Mouse (Mus musculus): ENCODE measurements around the gene Cav3.

The Cav3 gene

DNA sequence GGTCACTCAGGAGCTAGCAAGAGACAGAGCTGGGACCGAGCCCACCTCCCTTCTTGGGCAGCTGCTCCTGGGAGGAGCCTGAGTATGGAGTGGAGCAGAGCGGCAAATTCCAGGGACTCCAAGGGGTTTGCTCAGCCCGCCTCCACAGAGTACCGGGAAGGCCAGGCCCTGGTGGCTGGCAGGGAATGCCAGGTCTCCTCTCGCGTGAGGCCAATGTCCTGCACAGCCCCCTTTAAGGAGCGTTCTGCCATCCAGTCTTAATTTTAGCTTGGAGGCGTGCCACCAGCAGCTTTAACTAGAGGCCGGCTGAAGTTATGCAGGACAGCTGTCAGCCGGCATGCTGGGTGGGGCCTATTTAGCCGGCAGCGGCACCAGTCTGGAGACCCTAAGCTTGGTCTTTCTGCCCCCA lies at the start of gene Cav3:
Gene Cav3, plus strand, starts transcription at position 165 of the 409 bp plus-strand sequence.
- Histone ChIP-seq H3K27me3 (ENCODE audit: control insufficient read depth, insufficient read depth, low read length, poor library complexity, severe bottlenecking) (no peaks in the 10 kb centered on the region), H3K36me3 (ENCODE audit: control insufficient read depth, insufficient read depth, low read length, poor library complexity, severe bottlenecking) (no peaks in the 10 kb centered on the region)
- no peak for DNase-seq (ENCODE audit: low read depth, low spot score)

- no peak for DNase-seq (ENCODE audit: low read depth, low spot score)
- Histone ChIP-seq H3K27me3 (ENCODE audit: control insufficient read depth, insufficient read depth, low read length, poor library complexity, severe bottlenecking) (no peaks in the 10 kb centered on the region), H3K36me3 (ENCODE audit: control insufficient read depth, insufficient read depth, low read length, poor library complexity, severe bottlenecking) (no peaks in the 10 kb centered on the region)
These were observed 40.0 kb upstream of the Cav3 start for GRCm38 (mm10) chr6:112419333-112419732.

- no peak for DNase-seq (ENCODE audit: low read depth, low spot score)
- H3K27me3 ChIP-seq (ENCODE audit: control insufficient read depth, insufficient read depth, low read length, poor library complexity, severe bottlenecking): no peaks in the 10 kb centered on the region
These were observed 38.4 kb upstream of the Cav3 start for GRCm38 (mm10) chr6:112420883-112421282.

GRCm38 (mm10) chr6:112423746-112424501 lies 35.4 kb upstream of the Cav3 start:
- no peaks in the 10 kb centered on the region for H3K36me3 ChIP-seq (ENCODE audit: control insufficient read depth, insufficient read depth, low read length, poor library complexity, severe bottlenecking)
- no peaks in the 10 kb centered on the region for H3K27me3 ChIP-seq (ENCODE audit: control insufficient read depth, insufficient read depth, low read length, poor library complexity, severe bottlenecking)
- no peak for DNase-seq (ENCODE audit: low read depth, low spot score)

More at GRCm38 (mm10) chr6:112420883-112421282, 38.4 kb upstream of the Cav3 start:
- no peaks in the 10 kb centered on the region for H3K36me3 ChIP-seq (ENCODE audit: control insufficient read depth, insufficient read depth, low read length, poor library complexity, severe bottlenecking)

DNA sequence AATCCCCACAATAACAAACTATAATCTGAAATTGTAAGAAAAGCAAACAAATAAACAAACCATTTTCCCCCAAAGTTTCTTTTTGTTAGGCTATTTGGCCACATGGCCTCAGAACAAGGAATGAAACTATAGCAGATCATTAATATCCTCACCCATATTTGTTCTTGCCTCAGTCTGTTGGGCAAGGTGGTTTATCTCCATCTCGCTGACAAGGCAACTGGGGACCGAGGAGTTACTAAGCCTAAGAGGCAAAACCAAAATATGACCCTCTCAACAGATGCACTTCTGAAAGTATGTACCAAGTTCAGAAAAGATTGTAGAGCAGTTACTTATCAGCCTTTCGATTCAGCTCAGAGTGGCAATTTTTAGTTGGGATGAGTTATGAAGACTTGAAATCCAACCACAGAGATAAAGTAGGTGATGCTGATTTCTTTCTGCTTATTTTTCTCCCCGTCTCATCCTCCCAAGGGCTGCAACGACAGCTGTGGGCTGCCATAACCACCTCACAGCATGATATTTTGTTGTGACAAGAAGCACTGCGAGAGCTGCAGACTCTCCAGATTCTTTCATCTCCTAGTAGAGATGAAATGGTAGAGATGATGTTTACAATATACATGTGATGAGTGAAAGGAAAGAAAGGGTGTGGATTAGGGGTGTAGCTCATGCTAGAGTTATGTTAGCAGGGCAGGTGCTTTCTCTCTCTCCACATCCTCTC lies 33.1 kb upstream of the Cav3 start:
- no peaks in the 10 kb centered on the region for H3K36me3 ChIP-seq (ENCODE audit: control insufficient read depth, insufficient read depth, low read length, poor library complexity, severe bottlenecking)
- no peak for DNase-seq (ENCODE audit: low read depth, low spot score)
- H3K27me3 ChIP-seq (ENCODE audit: control insufficient read depth, insufficient read depth, low read length, poor library complexity, severe bottlenecking): no peaks in the 10 kb centered on the region

DNA sequence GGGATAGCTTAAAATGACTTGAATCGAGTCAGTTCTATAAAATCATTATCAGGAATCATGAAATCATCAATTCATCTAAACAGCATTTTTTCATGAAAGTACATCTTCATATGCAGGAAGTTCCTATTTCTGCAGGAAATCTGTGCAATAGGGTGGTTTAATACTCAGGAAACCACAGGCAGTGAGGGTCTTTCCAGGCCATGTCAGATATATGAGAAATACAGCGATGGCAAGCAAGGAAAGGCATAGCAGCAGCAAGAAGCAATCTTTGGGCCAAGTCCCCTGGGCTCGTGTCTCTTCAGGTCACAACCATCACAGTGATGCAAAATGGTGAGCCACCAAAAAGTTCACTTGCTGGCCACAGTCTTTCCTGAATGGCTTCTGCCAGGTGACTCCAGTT lies 13.6 kb upstream of the Cav3 start:
- Histone ChIP-seq H3K36me3 (ENCODE audit: control insufficient read depth, insufficient read depth, low read length, poor library complexity, severe bottlenecking) (no peaks in the 10 kb centered on the region), H3K27me3 (ENCODE audit: control insufficient read depth, insufficient read depth, low read length, poor library complexity, severe bottlenecking) (no peaks in the 10 kb centered on the region)
- no peak for DNase-seq (ENCODE audit: low read depth, low spot score)

- no peaks in the 10 kb centered on the region for H3K36me3 ChIP-seq (ENCODE audit: control insufficient read depth, insufficient read depth, low read length, poor library complexity, severe bottlenecking)
- H3K27me3 ChIP-seq (ENCODE audit: control insufficient read depth, insufficient read depth, low read length, poor library complexity, severe bottlenecking): no peaks in the 10 kb centered on the region
- no peak for DNase-seq (ENCODE audit: low read depth, low spot score)
These were observed 2.2 kb downstream of the Cav3 start for GRCm38 (mm10) chr6:112461459-112461858.

DNA sequence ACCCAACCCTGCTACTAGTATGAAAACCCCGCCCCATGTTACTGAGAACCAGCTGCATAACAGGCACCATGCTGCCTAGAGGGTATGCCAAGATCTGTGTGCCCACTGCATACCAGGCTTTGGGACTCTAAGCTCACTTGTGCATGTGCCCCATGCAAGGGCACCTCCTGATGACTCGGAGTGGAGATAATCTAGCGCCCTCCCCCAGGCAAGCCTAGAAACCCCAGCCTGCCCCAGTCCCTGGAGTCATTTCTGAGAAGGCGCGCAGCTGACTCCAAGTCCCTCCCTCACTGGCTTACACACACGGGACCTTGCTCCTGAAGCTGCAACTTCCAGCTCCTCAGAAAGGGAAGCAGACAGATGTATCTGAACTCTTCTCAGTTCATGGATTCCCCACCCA lies 4.0 kb downstream of the Cav3 start:
- Histone ChIP-seq H3K27me3 (ENCODE audit: control insufficient read depth, insufficient read depth, low read length, poor library complexity, severe bottlenecking) (no peaks in the 10 kb centered on the region), H3K36me3 (ENCODE audit: control insufficient read depth, insufficient read depth, low read length, poor library complexity, severe bottlenecking) (no peaks in the 10 kb centered on the region)
- no peak for DNase-seq (ENCODE audit: low read depth, low spot score)

DNA sequence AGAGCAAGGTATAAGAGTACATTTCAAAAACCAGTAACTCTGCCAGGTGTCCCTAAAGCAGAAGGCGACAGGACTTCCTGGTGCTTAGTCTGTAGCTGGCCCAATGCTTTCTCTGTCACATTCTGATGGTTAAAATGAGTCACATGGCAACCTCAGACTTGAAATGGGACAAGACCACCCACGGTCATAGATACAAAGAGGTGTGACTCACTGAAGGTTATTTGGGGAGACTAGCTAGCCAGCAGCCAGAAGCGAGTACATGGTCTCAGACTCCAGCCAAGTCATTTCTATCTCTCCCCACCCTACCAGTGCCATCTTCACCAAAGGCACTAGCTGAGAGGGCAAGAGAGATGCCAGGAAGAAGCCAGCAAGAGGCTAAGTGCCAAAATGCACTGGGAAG lies 6.1 kb downstream of the Cav3 start:
- H3K27me3 ChIP-seq (ENCODE audit: control insufficient read depth, insufficient read depth, low read length, poor library complexity, severe bottlenecking): no peaks in the 10 kb centered on the region
- DNase-seq (ENCODE audit: low read depth, low spot score): no peak
- no peaks in the 10 kb centered on the region for H3K36me3 ChIP-seq (ENCODE audit: control insufficient read depth, insufficient read depth, low read length, poor library complexity, severe bottlenecking)

GRCm38 (mm10) chr6:112466001-112466400 lies 6.7 kb downstream of the Cav3 start:
- DNase-seq (ENCODE audit: low read depth, low spot score): no peak
- Histone ChIP-seq H3K36me3 (ENCODE audit: control insufficient read depth, insufficient read depth, low read length, poor library complexity, severe bottlenecking) (no peaks in the 10 kb centered on the region), H3K27me3 (ENCODE audit: control insufficient read depth, insufficient read depth, low read length, poor library complexity, severe bottlenecking) (no peaks in the 10 kb centered on the region)

DNA sequence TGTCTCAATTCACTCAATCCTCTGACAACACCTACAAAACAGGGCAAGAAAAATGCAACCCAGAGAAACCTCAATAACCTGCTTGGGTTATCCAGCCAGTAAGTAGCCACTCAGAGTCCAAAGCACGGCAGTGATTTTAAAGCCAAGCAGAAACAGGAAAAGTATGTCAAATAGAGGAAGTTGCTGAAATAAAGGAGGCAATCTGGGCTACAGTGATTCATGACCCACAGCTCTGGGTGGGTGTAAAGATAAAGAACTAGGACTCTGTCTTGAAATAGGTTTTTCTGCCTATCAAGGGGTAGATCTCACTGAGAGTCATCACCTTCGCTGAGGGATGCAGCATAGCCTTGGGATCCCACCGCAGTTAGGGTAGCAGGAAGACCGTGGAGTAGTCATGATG lies 12.3 kb downstream of the Cav3 start:
- no peak for DNase-seq (ENCODE audit: low read depth, low spot score)
- Histone ChIP-seq H3K27me3 (ENCODE audit: control insufficient read depth, insufficient read depth, low read length, poor library complexity, severe bottlenecking) (no peaks in the 10 kb centered on the region), H3K36me3 (ENCODE audit: control insufficient read depth, insufficient read depth, low read length, poor library complexity, severe bottlenecking) (no peaks in the 10 kb centered on the region)

DNA sequence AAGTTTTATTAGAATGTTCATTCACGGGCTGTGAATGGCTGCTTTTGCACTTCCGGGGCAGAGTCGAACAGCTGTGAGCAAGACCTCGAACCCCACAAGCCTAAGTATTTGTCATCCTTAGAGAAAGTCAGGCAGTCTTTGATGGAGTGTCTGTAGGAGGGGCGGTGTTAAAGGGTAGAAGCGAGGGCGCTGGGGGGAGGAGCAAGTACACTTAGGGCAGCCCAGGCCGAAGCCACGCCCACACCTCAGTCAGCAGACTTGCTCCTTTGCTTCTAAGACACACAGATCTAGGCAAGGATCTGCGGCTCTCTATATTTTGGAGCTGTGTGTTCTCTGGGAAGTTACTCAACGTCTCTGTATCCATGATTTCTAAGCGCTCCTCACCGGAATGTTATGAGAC lies 20.6 kb downstream of the Cav3 start:
- no peak for DNase-seq (ENCODE audit: low read depth, low spot score)
- no peaks in the 10 kb centered on the region for H3K36me3 ChIP-seq (ENCODE audit: control insufficient read depth, insufficient read depth, low read length, poor library complexity, severe bottlenecking)
- H3K27me3 ChIP-seq (ENCODE audit: control insufficient read depth, insufficient read depth, low read length, poor library complexity, severe bottlenecking): no peaks in the 10 kb centered on the region

- Histone ChIP-seq H3K36me3 (ENCODE audit: control insufficient read depth, insufficient read depth, low read length, poor library complexity, severe bottlenecking) (no peaks in the 10 kb centered on the region), H3K27me3 (ENCODE audit: control insufficient read depth, insufficient read depth, low read length, poor library complexity, severe bottlenecking) (no peaks in the 10 kb centered on the region)
- no peak for DNase-seq (ENCODE audit: low read depth, low spot score)
These were observed 25.0 kb downstream of the Cav3 start for GRCm38 (mm10) chr6:112484316-112484715.

DNA sequence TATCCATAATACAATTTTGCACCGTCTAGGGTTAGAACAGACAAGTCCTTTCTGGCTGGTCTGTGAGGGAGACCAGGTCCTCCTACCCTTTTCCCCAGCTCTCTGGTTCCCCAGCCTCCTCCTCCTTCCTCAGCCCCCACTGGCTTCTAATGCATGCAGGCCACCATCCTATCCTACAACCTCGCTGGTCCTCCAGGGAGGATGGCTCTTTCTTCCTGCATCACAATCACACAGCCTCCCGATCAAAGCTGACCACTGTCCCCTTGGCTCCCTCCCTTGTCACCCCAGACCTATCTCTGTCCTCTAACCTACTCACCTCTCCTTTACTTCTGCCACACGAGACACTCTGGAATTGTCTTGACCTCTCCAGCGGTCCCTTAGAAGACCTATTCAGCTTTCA lies 28.7 kb downstream of the Cav3 start:
- Histone ChIP-seq H3K36me3 (ENCODE audit: control insufficient read depth, insufficient read depth, low read length, poor library complexity, severe bottlenecking) (no peaks in the 10 kb centered on the region), H3K27me3 (ENCODE audit: control insufficient read depth, insufficient read depth, low read length, poor library complexity, severe bottlenecking) (no peaks in the 10 kb centered on the region)
- DNase-seq (ENCODE audit: low read depth, low spot score): no peak

- no peaks in the 10 kb centered on the region for H3K36me3 ChIP-seq (ENCODE audit: control insufficient read depth, insufficient read depth, low read length, poor library complexity, severe bottlenecking)
- H3K27me3 ChIP-seq (ENCODE audit: control insufficient read depth, insufficient read depth, low read length, poor library complexity, severe bottlenecking): no peaks in the 10 kb centered on the region
- no peak for DNase-seq (ENCODE audit: low read depth, low spot score)
These were observed 29.5 kb downstream of the Cav3 start for GRCm38 (mm10) chr6:112488821-112489180.

Measured in splenic B cell, adult 2 months (primary cell).